Mouse (Mus musculus) lung, embryonic 14.5 days (tissue): ENCODE data around the gene Sbf2. TPM values are rescaled to one million over a fixed set of nuclear protein-coding genes. Genes with fewer than 3 reads are reported as not detected.
"Not testable (repeated sequence)": the region's sequence is repeated elsewhere in the genome, so short reads cannot be mapped to it uniquely, and the experiment has no call there.

Experiments
- ATAC-seq: fragments of 200-750 bp; cut with Nextera tagmentation; 2 replicates; pipeline ENCODE4 v1.8.0; 2017; ENCODE audit warnings: mild to moderate bottlenecking, moderate TSS enrichment, moderate library complexity; ENCODE audit not compliant: insufficient read depth
- DNase-seq: peaks from one replicate; pipeline ENCODE4 v3.0.0-alpha.2; 2015
- H3K27ac ChIP-seq: fragments of 300-500 bp; sonication (generic); 2 replicates; pipeline ENCODE4 v1.5.1; 2014; ENCODE audit warnings: low read depth, mild to moderate bottlenecking, moderate library complexity
- H3K27me3 ChIP-seq: fragments of 300-500 bp; sonication (generic); 2 replicates; pipeline ENCODE4 v1.6.1; 2014; ENCODE audit warnings: low read length, control low read depth; ENCODE audit not compliant: insufficient read depth
- H3K36me3 ChIP-seq: fragments of 300-500 bp; sonication (generic); 2 replicates; pipeline ENCODE4 v1.6.1; 2014; ENCODE audit warnings: control low read depth; ENCODE audit not compliant: insufficient read depth
- H3K4me1 ChIP-seq: fragments of 300-500 bp; sonication (generic); 2 replicates; pipeline ENCODE4 v1.6.1; 2014; ENCODE audit warnings: antibody characterized with exemption, control low read depth; ENCODE audit not compliant: insufficient read depth
- H3K4me2 ChIP-seq: fragments of 300-500 bp; sonication (generic); 2 replicates; pipeline ENCODE4 v1.6.1; 2014; ENCODE audit warnings: mild to moderate bottlenecking
- H3K4me3 ChIP-seq: fragments of 300-500 bp; sonication (generic); 2 replicates; pipeline ENCODE4 v1.5.1; 2014; ENCODE audit warnings: low read depth, low read length
- H3K9ac ChIP-seq: fragments of 300-500 bp; sonication (generic); 2 replicates; pipeline ENCODE4 v1.6.1; 2014
- H3K9me3 ChIP-seq: fragments of 300-500 bp; sonication (generic); 2 replicates; pipeline ENCODE4 v1.6.1; 2016; ENCODE audit warnings: low read depth, low read length, control low read depth
- CTCF ChIP-seq: IDR thresholded peaks from 2 replicates; pipeline ENCODE4 v1.5.1; 2016; ENCODE audit warnings: antibody characterized with exemption, low read depth
- WGBS: fragments of 180-500 bp; shearing (Covaris S2); extraction: QIAGEN DNeasy Blood & Tissue Kit; methylation state at CpG from one replicate; pipeline ENCODE4 v1.1.7; 2014; 5-methylcytosine and 5-hydroxymethylcytosine counted together
- polyA plus RNA-seq: library from polyadenylated mRNA; unstranded; fragments of >200 nt; fragmentation: Nextera tagmentation; extraction: Ambion mirVana; gene quantifications from 2 replicates; pipeline ENCODE4 v1.2.1, GENCODE M21; 2014

The Sbf2 gene
- polyA plus RNA-seq, 1 experiment from 2014 or later, result 45.4 TPM

GRCm38 (mm10) chr7:110391632-110392031 is 223.1 kb downstream of the Sbf2 start:
- H3K9ac ChIP-seq, result no peak overlapping the region
- 0 out of 2 replicates have a peak, but pooled peaks cover 4% of the 10 kb centered on the region for H3K36me3 ChIP-seq
- no peaks in the 10 kb centered on the region for H3K9me3 ChIP-seq
- no peaks in the 10 kb centered on the region for H3K4me1 ChIP-seq
- 64% methylated on average over 2 of the region's 2 CpGs for WGBS
- ATAC-seq (no peak), DNase-seq (peak; percentile 54)
- no peak overlapping the region for H3K4me3 ChIP-seq
- H3K27ac ChIP-seq, result no peak overlapping the region
- no peak overlapping the region for H3K4me2 ChIP-seq
- TF ChIP-seq CTCF, result no peak
- no peaks in the 10 kb centered on the region for H3K27me3 ChIP-seq

- not testable (repeated sequence) for H3K36me3 ChIP-seq, H3K9me3 ChIP-seq, H3K4me3 ChIP-seq, H3K9ac ChIP-seq, H3K27me3 ChIP-seq, ATAC-seq, H3K27ac ChIP-seq, H3K4me1 ChIP-seq, H3K4me2 ChIP-seq, DNase-seq
- 69% methylated on average over 2 of the region's 2 CpGs for WGBS
These were observed 225.8 kb downstream of the Sbf2 start for GRCm38 (mm10) chr7:110388889-110389288.

GRCm38 (mm10) chr7:110387565-110387964 is 227.2 kb downstream of the Sbf2 start:
- H3K9me3 ChIP-seq, result no peaks in the 10 kb centered on the region
- H3K27me3 ChIP-seq, result no peaks in the 10 kb centered on the region
- H3K4me3 ChIP-seq, result no peak overlapping the region
- H3K36me3 ChIP-seq, result no peaks in the 10 kb centered on the region
- no peak overlapping the region; the same call in 1 of the 2 replicates for H3K27ac ChIP-seq
- 59% methylated on average over 2 of the region's 2 CpGs for WGBS
- DNase-seq (no peak), ATAC-seq (no peak)
- no peak overlapping the region for H3K4me2 ChIP-seq
- TF ChIP-seq CTCF, result no peak
- no peak overlapping the region for H3K9ac ChIP-seq
- H3K4me1 ChIP-seq, result no peaks in the 10 kb centered on the region

- Histone ChIP-seq H3K4me1 (no peaks in the 10 kb centered on the region), H3K27ac (no peak overlapping the region), H3K36me3 (no peaks in the 10 kb centered on the region), H3K4me2 (no peak overlapping the region), H3K27me3 (no peaks in the 10 kb centered on the region), H3K9me3 (no peaks in the 10 kb centered on the region), H3K9ac (no peak overlapping the region), H3K4me3 (no peak overlapping the region)
- ATAC-seq (no peak), DNase-seq (peak; percentile 50)
- no peak for TF ChIP-seq CTCF
- WGBS, result 77% methylated on average over 1 of the region's 1 CpGs
These were observed 229.2 kb downstream of the Sbf2 start for GRCm38 (mm10) chr7:110385482-110385881.

- no peak for TF ChIP-seq CTCF
- no peaks in the 10 kb centered on the region for H3K9me3 ChIP-seq
- H3K4me1 ChIP-seq, result no peaks in the 10 kb centered on the region
- H3K36me3 ChIP-seq, result no peaks in the 10 kb centered on the region
- ATAC-seq (no peak), DNase-seq (no peak)
- H3K27me3 ChIP-seq, result no peaks in the 10 kb centered on the region
- no peak overlapping the region for H3K4me3 ChIP-seq
- no peak overlapping the region for H3K4me2 ChIP-seq
- H3K27ac ChIP-seq, result no peak overlapping the region
- no peak overlapping the region for H3K9ac ChIP-seq
These were observed 230.4 kb downstream of the Sbf2 start for GRCm38 (mm10) chr7:110384343-110384742.

GRCm38 (mm10) chr7:110381625-110382024 is 233.1 kb downstream of the Sbf2 start:
- no peak overlapping the region for H3K27ac ChIP-seq
- DNase-seq, result peak; percentile 66
- no peaks in the 10 kb centered on the region for H3K9me3 ChIP-seq
- H3K4me1 ChIP-seq, result no peaks in the 10 kb centered on the region
- H3K4me2 ChIP-seq, result no peak overlapping the region
- H3K27me3 ChIP-seq, result no peaks in the 10 kb centered on the region
- no peaks in the 10 kb centered on the region for H3K36me3 ChIP-seq
- 44% methylated on average over 3 of the region's 3 CpGs for WGBS
- H3K9ac ChIP-seq, result no peak overlapping the region
- no peak overlapping the region for H3K4me3 ChIP-seq
- TF ChIP-seq CTCF, result no peak
- ATAC-seq, result peak; percentile 65

GRCm38 (mm10) chr7:110379335-110379914 is 235.3 kb downstream of the Sbf2 start:
- peaks cover 20% of the 10 kb centered on the region; the same call in 1 of the 2 replicates for H3K36me3 ChIP-seq
- no peak for TF ChIP-seq CTCF
- H3K9ac ChIP-seq, result no peak overlapping the region
- 59% methylated on average over 10 of the region's 10 CpGs for WGBS
- no peaks in the 10 kb centered on the region for H3K9me3 ChIP-seq
- H3K4me2 ChIP-seq, result no peak overlapping the region
- no peak overlapping the region for H3K4me3 ChIP-seq
- DNase-seq, result peak; percentile 9
- H3K27ac ChIP-seq, result no peak overlapping the region
- H3K4me1 ChIP-seq, result no peaks in the 10 kb centered on the region
- no peaks in the 10 kb centered on the region for H3K27me3 ChIP-seq
- ATAC-seq, result no peak

- WGBS, result 69% methylated on average over 4 of the region's 4 CpGs
- Histone ChIP-seq H3K27ac (no peak overlapping the region), H3K4me2 (no peak overlapping the region), H3K9ac (no peak overlapping the region), H3K27me3 (no peaks in the 10 kb centered on the region), H3K4me3 (no peak overlapping the region), H3K9me3 (no peaks in the 10 kb centered on the region), H3K36me3 (peaks cover 56% of the 10 kb centered on the region), H3K4me1 (no peaks in the 10 kb centered on the region)
- no peak for DNase-seq
- no peak for ATAC-seq
- no peak for TF ChIP-seq CTCF
These were observed 242.2 kb downstream of the Sbf2 start for GRCm38 (mm10) chr7:110372529-110372928.
